Mouse (Mus musculus) ES-Bruce4 (cell line): ENCODE data around the gene Arhgap10.

Experiments used
- CTCF ChIP-seq: IDR thresholded peaks from one replicate; pipeline ENCODE4 v1.8.1; 2011; ENCODE audit warnings: low read depth, low read length
- EP300 ChIP-seq: IDR thresholded peaks from 2 replicates; pipeline ENCODE4 v1.6.1; 2011; ENCODE audit warnings: low read depth, low read length; ENCODE audit not compliant: insufficient read depth
- POLR2A ChIP-seq: IDR thresholded peaks from one replicate; pipeline ENCODE4 v1.8.1; 2011; ENCODE audit warnings: low read length; ENCODE audit not compliant: insufficient read depth

- TF ChIP-seq CTCF (no peak), POLR2A (no peak), EP300 (no peak)
These were observed 16.7 kb upstream of the Arhgap10 start for GRCm38 (mm10) chr8:77534358-77534992.
